Mouse (Mus musculus) testis, adult 2 months (tissue): ENCODE data around the gene Taf15.

Source experiments
- CTCF ChIP-seq: fragments of 200-500 bp; IDR thresholded peaks from 2 replicates; pipeline ENCODE4 v1.5.1; 2012; ENCODE audit warnings: low read depth, mild to moderate bottlenecking, inconsistent platforms, low read length, moderate library complexity; ENCODE audit not compliant: control insufficient read depth, insufficient read depth, insufficient replicate concordance
- POLR2A ChIP-seq: fragments of 200-500 bp; IDR thresholded peaks from 2 replicates; pipeline ENCODE4 v1.6.1; 2012; ENCODE audit warnings: low read depth, mild to moderate bottlenecking, inconsistent platforms, low read length, moderate library complexity; ENCODE audit not compliant: control insufficient read depth

GRCm38 (mm10) chr11:83533192-83533591 lies 60.3 kb downstream of the Taf15 start:
- no peak for TF ChIP-seq CTCF
- no peak for TF ChIP-seq POLR2A
